30 mouse cellular contexts compared by ENCODE assay signal in genomic region chr7:6161541-6161940, GRCm38 (mm10). TPM values are rescaled to one million over a fixed set of nuclear protein-coding genes. Genes with fewer than 3 reads are reported as not detected.
A peak's percentile ranks its signal among the peaks of the same experiment; 100 is the strongest.
DNase-seq lines count a peak whose midpoint lies in the region; ATAC-seq and TF ChIP-seq lines count a peak whose summit lies in the region.
"Had no signal": no experiment of that assay in that cellular context is flagged by ENCODE, and none has a peak within 500 bp of the region (broad histone marks: within the 10 kb centered on the region; RNA-seq: fewer than 3 reads in every experiment).

No protein-coding gene starts in this region.

- no peak overlapping the region for H3K9ac ChIP-seq in midbrain, embryonic 11.5 days (ENCODE audit: low read length)
- H3K9ac ChIP-seq in midbrain, embryonic 15.5 days: no peak overlapping the region
- H3K9ac ChIP-seq in stomach, postnatal 0 days (ENCODE audit: low read length): no peak overlapping the region
- H3K9ac ChIP-seq in heart, embryonic 12.5 days: no peak overlapping the region
- H3K9ac ChIP-seq: embryonic facial prominence, embryonic 13.5 days; embryonic facial prominence, embryonic 15.5 days; forebrain, embryonic 12.5 days had no signal

- no peaks in the 10 kb centered on the region for H3K9me3 ChIP-seq in midbrain, embryonic 11.5 days (ENCODE audit: control insufficient read depth, low read length)
- no peaks in the 10 kb centered on the region for H3K9me3 ChIP-seq in midbrain, embryonic 15.5 days
- no peaks in the 10 kb centered on the region for H3K9me3 ChIP-seq in stomach, postnatal 0 days (ENCODE audit: control insufficient read depth, low read length)
- H3K9me3 ChIP-seq in heart, embryonic 12.5 days (replicated peaks): no peaks in the 10 kb centered on the region
- H3K9me3 ChIP-seq: embryonic facial prominence, embryonic 13.5 days; embryonic facial prominence, embryonic 15.5 days; forebrain, embryonic 10.5 days; forebrain, embryonic 12.5 days; G1E had no signal

- 40% methylated on average over 3 of the region's 3 CpGs for WGBS in lung, adult 2 months
- 67% methylated on average over 3 of the region's 3 CpGs for WGBS in midbrain, embryonic 11.5 days
- WGBS in midbrain, embryonic 15.5 days: 59% methylated on average over 3 of the region's 3 CpGs
- WGBS in stomach, postnatal 0 days: 62% methylated on average over 3 of the region's 3 CpGs
- WGBS in heart, embryonic 12.5 days: 51% methylated on average over 3 of the region's 3 CpGs

- no peaks in the 10 kb centered on the region for H3K27me3 ChIP-seq in midbrain, embryonic 11.5 days (ENCODE audit: control insufficient read depth, insufficient read depth, low read length)
- H3K27me3 ChIP-seq in midbrain, embryonic 15.5 days (replicated peaks): no peaks in the 10 kb centered on the region
- no peaks in the 10 kb centered on the region for H3K27me3 ChIP-seq in stomach, postnatal 0 days (ENCODE audit: control insufficient read depth, insufficient read depth, low read length)
- H3K27me3 ChIP-seq in heart, embryonic 12.5 days (replicated peaks): no peaks in the 10 kb centered on the region; the same call in 1 of the 2 replicates
- H3K27me3 ChIP-seq: CH12.LX; embryonic facial prominence, embryonic 13.5 days; embryonic facial prominence, embryonic 15.5 days; forebrain, embryonic 12.5 days; Patski had no signal

- H3K4me1 ChIP-seq in lung, adult 2 months (ENCODE audit: control insufficient read depth, insufficient read depth, low read length): peaks cover 6% of the 10 kb centered on the region
- H3K4me1 ChIP-seq in midbrain, embryonic 11.5 days (ENCODE audit: control insufficient read depth, insufficient read depth, low read length): peaks cover 2% of the 10 kb centered on the region; the same call in 1 of the 2 replicates
- H3K4me1 ChIP-seq in midbrain, embryonic 15.5 days: peaks cover 5% of the 10 kb centered on the region; the same call in 1 of the 2 replicates
- no peaks in the 10 kb centered on the region for H3K4me1 ChIP-seq in stomach, postnatal 0 days (replicated peaks; ENCODE audit: control insufficient read depth, insufficient read depth)
- H3K4me1 ChIP-seq in heart, embryonic 12.5 days (replicated peaks): peaks cover 4% of the 10 kb centered on the region

- no peak for TF ChIP-seq CTCF in lung, adult 2 months (IDR thresholded peaks at IDR 0.05; ENCODE audit: insufficient read depth, low read length)
- no peak for TF ChIP-seq CTCF in stomach, postnatal 0 days (IDR thresholded peaks at IDR 0.05; ENCODE audit: low read depth)

- no peak overlapping the region for H3K27ac ChIP-seq in midbrain, embryonic 11.5 days (ENCODE audit: low read depth, low read length)
- H3K27ac ChIP-seq in midbrain, embryonic 15.5 days: no peak overlapping the region
- H3K27ac ChIP-seq in stomach, postnatal 0 days (replicated peaks): 0 out of 2 replicates have a peak overlapping the region, but pooled peaks have one; percentile 24
- no peak overlapping the region for H3K27ac ChIP-seq in heart, embryonic 12.5 days (ENCODE audit: poor library complexity, severe bottlenecking)
- H3K27ac ChIP-seq: embryonic facial prominence, embryonic 13.5 days; embryonic facial prominence, embryonic 15.5 days; forebrain, embryonic 10.5 days; forebrain, embryonic 12.5 days had no signal

- TF ChIP-seq POLR2A in lung, adult 2 months (IDR thresholded peaks at IDR 0.05; ENCODE audit: borderline replicate concordance, extremely low read depth, low read depth, low read length): no peak

- no peaks in the 10 kb centered on the region for H3K36me3 ChIP-seq in midbrain, embryonic 11.5 days (ENCODE audit: control insufficient read depth, insufficient read depth, low read length)
- H3K36me3 ChIP-seq in midbrain, embryonic 15.5 days (replicated peaks): no peaks in the 10 kb centered on the region
- no peaks in the 10 kb centered on the region for H3K36me3 ChIP-seq in stomach, postnatal 0 days (ENCODE audit: control insufficient read depth, insufficient read depth, low read length)
- no peaks in the 10 kb centered on the region for H3K36me3 ChIP-seq in heart, embryonic 12.5 days
- H3K36me3 ChIP-seq: embryonic facial prominence, embryonic 13.5 days; embryonic facial prominence, embryonic 15.5 days; forebrain, embryonic 10.5 days; forebrain, embryonic 12.5 days had no signal

- DNase-seq in lung, adult 18-20 months: peak; percentile 39 to 62
- DNase-seq in lung, adult 2 months: no peak
- peak; percentile 35 for DNase-seq in midbrain, embryonic 11.5 days (ENCODE audit: low spot score, missing footprints)
- peak; percentile 57 for DNase-seq in lung, postnatal 25 days (ENCODE audit: low spot score)
- no peak for DNase-seq in stomach, postnatal 0 days (ENCODE audit: low spot score)
- no peak for DNase-seq in cerebellum, postnatal 25 days
- DNase-seq: adrenal gland, adult 8-10 months; adrenal gland, postnatal 14 days; adrenal gland, postnatal 36 days; B cell, adult 2 months; cerebellum, adult 11-12 months; cerebellum, adult 2 months; cerebellum, adult 9-10 months; cerebellum, postnatal 10 days; cerebellum, postnatal 36 days; embryo, embryonic 11 days had no signal

- H3K4me3 ChIP-seq in lung, adult 2 months (replicated peaks; ENCODE audit: extremely low read depth, low read depth, low read length): no peak overlapping the region
- H3K4me3 ChIP-seq in midbrain, embryonic 11.5 days (ENCODE audit: low read depth, low read length): no peak overlapping the region
- H3K4me3 ChIP-seq in midbrain, embryonic 15.5 days: no peak overlapping the region
- H3K4me3 ChIP-seq in stomach, postnatal 0 days (ENCODE audit: low read depth, low read length): no peak overlapping the region
- no peak overlapping the region for H3K4me3 ChIP-seq in heart, embryonic 12.5 days
- H3K4me3 ChIP-seq: embryonic facial prominence, embryonic 13.5 days; embryonic facial prominence, embryonic 15.5 days; erythroblast, embryonic 14.5 days; forebrain, embryonic 10.5 days; forebrain, embryonic 12.5 days had no signal

- TF ChIP-seq EP300 in stomach, postnatal 0 days (optimal IDR thresholded peaks at IDR 0.05): no peak

- no peak overlapping the region for H3K4me2 ChIP-seq in midbrain, embryonic 11.5 days
- no peak overlapping the region for H3K4me2 ChIP-seq in midbrain, embryonic 15.5 days
- H3K4me2 ChIP-seq in stomach, postnatal 0 days (replicated peaks; ENCODE audit: low read depth): no peak overlapping the region
- H3K4me2 ChIP-seq in heart, embryonic 12.5 days: no peak overlapping the region
- H3K4me2 ChIP-seq: embryonic facial prominence, embryonic 13.5 days; embryonic facial prominence, embryonic 15.5 days; forebrain, embryonic 12.5 days had no signal

- no peak for ATAC-seq in midbrain, embryonic 11.5 days (ENCODE audit: low FRiP score)
- no peak for ATAC-seq in midbrain, embryonic 15.5 days (replicated peaks)
- ATAC-seq in stomach, postnatal 0 days (ENCODE audit: low FRiP score, low TSS enrichment): no peak
- ATAC-seq in heart, embryonic 12.5 days (ENCODE audit: insufficient number of reproducible peaks, low FRiP score): no peak
- ATAC-seq: activated CD4-positive, CD25-positive, alpha-beta regulatory T cell, adult 4 months; CD4-positive, CD25-positive, alpha-beta regulatory T cell, adult 4 months; forebrain, embryonic 14.5 days; Patski had no signal

RNA-seq across cellular contexts. Expression of gene Zfp787, which starts 5.7 kb away (rescaled TPM):
- polyA plus RNA-seq in lung, adult 2 months (2012; rRNA removed): 38.4 and 44.0 TPM in 2 replicates
- polyA plus RNA-seq in midbrain, embryonic 11.5 days (2014; fragmentation: Nextera tagmentation; extraction: Ambion mirVana): 13.5 and 14.7 TPM in 2 replicates
- 26.3 and 28.1 TPM in 2 replicates for polyA plus RNA-seq in midbrain, embryonic 15.5 days (2015; fragmentation: Nextera tagmentation; extraction: Ambion mirVana)
- polyA plus RNA-seq in stomach, postnatal 0 days (2015; fragmentation: Nextera tagmentation; extraction: Ambion mirVana): 36.9 and 41.2 TPM in 2 replicates
- 26.0 and 27.7 TPM in 2 replicates for polyA plus RNA-seq in heart, embryonic 12.5 days (2016; fragmentation: Nextera tagmentation; extraction: Ambion mirVana)

RNA-seq across cellular contexts. Expression of gene Zfp444, which starts 10.5 kb away (rescaled TPM):
- polyA plus RNA-seq in lung, adult 2 months (2012; rRNA removed): 35.2 and 36.7 TPM in 2 replicates
- 69.4 and 72.2 TPM in 2 replicates for polyA plus RNA-seq in midbrain, embryonic 11.5 days (2014; fragmentation: Nextera tagmentation; extraction: Ambion mirVana)
- polyA plus RNA-seq in midbrain, embryonic 15.5 days (2015; fragmentation: Nextera tagmentation; extraction: Ambion mirVana): 102 TPM in 2 replicates
- 23.7 and 25.3 TPM in 2 replicates for polyA plus RNA-seq in stomach, postnatal 0 days (2015; fragmentation: Nextera tagmentation; extraction: Ambion mirVana)
- 30.2 and 31.3 TPM in 2 replicates for polyA plus RNA-seq in heart, embryonic 12.5 days (2016; fragmentation: Nextera tagmentation; extraction: Ambion mirVana)

RNA-seq across cellular contexts. Expression of gene Galp, which starts 35.3 kb away (rescaled TPM):
- not detected in 2 replicates for polyA plus RNA-seq in lung, adult 2 months (2012; rRNA removed)
- polyA plus RNA-seq in midbrain, embryonic 11.5 days (2014; fragmentation: Nextera tagmentation; extraction: Ambion mirVana): not detected in 2 replicates
- not detected in 2 replicates for polyA plus RNA-seq in midbrain, embryonic 15.5 days (2015; fragmentation: Nextera tagmentation; extraction: Ambion mirVana)
- not detected in 2 replicates for polyA plus RNA-seq in stomach, postnatal 0 days (2015; fragmentation: Nextera tagmentation; extraction: Ambion mirVana)
- polyA plus RNA-seq in heart, embryonic 12.5 days (2016; fragmentation: Nextera tagmentation; extraction: Ambion mirVana): not detected in 2 replicates
- polyA plus RNA-seq: activated CD4-positive, CD25-positive, alpha-beta regulatory T cell, adult 4 months; CD4-positive, CD25-positive, alpha-beta regulatory T cell, adult 4 months; cerebellum, adult 2 months; embryonic facial prominence, embryonic 11.5 days; embryonic facial prominence, embryonic 13.5 days; embryonic facial prominence, embryonic 15.5 days; erythroblast, embryonic 14.5 days; forebrain, embryonic 10.5 days; forebrain, embryonic 12.5 days; forebrain, embryonic 14.5 days; G1E; Patski had no signal

Comparison
In these comparisons a context has a peak if more than half of its experiments do, and no peak if none do; other contexts are left out.
1. DNase-seq: peak in lung, adult 18-20 months (2 of 2), midbrain, embryonic 11.5 days (single experiment) and lung, postnatal 25 days (single experiment); none in lung, adult 2 months (single experiment), stomach, postnatal 0 days (single experiment) and cerebellum, postnatal 25 days (0 of 2).